Mouse (Mus musculus): Measurements from ENCODE around the gene Syap1.
"Not testable (repeated sequence)": the region's sequence is repeated elsewhere in the genome, so short reads cannot be mapped to it uniquely, and the experiment has no call there.

Syap1 gene

DNA sequence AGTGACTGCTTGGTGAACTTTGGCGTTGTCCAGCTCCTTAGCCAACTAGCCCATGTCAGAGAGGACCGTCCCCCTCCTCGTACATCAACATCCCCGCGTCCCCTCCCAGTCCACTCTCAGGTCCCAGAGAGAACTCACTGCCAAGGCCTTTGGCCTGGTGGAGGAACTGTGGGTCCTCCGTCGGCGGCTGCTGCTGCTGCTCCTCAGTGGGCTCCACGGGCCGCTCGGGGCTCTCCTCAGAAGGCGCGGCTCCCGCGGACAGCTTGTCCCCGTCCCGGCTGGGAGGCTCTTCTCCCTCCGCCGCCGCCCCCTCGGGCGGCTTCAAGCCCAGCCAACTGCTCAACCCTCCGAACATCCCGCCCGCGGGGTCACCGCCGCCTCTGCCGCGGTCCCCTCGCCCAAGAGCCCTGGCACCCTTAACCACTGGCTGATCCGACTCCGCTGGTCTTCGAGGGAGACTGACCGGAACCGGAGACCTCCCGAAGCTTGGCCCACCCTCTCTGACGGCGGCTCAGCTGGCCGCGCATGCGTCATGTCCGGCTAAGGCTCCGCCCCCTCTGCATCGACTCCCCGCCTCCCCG, at the start of gene Syap1:
Gene Syap1, minus strand, starts transcription at position 517 of the 581 bp plus-strand sequence.
- DNase-seq = peak; percentile 98

DNA sequence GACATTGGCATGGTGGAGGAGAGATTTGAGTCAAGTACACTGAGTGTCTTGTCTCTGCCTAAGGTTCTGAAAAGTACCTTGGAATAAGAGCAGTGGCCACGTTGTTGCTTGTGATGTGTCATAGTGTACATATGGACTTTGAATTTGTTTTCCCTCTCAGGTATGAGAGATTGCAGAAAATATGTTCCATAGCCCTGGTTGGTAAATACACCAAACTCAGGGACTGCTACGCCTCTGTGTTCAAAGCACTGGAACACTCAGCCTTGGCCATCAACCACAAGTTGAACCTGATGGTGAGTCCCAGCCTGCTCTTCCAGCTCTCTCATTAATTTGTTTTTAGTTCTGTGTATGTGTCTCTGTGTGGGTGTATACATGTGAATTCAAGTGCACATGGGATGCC, 43.2 kb upstream of the Syap1 start:
- peak; percentile 8 for DNase-seq

DNA sequence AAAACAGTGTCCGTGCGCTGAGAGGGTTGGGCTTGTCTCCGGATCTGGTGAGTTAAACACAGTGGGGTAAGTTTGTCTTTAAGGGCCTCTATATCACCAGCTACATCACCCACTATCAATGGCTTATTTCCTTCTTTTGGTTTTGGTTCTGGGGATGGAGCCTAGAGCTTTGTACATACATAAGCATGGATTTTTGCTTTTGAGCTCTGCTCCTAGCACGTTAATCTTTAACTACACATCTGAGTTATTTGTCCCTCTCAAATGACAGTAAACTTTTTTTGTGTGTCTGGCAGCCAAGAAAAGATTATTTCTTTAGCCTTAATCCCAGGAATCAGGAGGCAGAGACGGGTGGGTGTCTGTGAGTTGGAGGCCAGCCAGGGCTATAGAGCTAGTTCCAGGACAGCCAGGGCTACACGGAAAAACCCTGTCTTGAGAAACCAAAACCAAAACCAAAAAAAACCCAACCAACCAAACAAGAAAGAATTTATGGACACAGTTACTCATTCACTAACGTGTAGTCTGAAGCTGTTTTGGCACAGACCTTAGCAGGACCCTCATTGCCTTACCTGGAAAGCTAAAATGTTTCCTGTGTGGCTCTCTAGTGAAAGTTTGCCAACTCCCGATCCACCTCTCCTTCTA, 33.4 kb upstream of the Syap1 start:
- DNase-seq = no peak

DNA sequence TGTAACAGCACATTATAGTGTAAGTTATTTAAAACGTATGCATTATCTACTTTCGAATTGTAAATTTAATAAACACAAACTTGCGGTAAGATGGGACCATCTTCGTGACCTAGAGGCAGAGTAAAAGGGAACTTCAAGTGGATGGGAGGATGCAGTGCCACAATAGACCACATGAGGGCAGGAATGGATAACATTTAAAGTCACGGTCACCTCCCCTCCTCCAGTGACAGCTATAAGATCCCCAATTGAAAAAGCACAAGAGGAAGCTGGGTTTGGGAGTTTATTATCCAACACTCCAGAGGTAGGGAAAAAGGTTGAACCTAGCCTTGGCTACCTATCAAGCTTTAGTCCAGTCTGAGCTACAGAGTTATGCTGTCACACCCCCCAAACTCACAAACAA, 27.4 kb upstream of the Syap1 start:
- DNase-seq = peak; percentile 48

DNA sequence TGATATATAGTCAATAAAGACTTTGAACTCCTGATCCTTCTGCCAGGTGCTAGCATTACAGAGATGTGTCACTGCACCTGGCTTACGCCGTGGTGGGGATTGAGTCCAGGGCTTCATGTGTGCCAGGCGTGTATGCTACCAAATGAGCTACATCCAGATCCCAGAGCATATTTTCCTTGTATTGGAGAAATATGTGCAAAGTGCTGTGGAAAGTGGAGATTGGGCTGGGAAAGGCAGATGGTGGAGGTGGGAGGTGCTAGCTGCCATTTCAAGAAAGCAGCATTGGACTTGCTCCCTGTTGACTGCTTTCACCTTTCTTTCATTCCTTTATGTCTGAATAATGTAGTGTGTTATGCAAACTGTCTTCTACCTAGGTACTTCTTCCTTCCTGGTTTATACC, 25.4 kb upstream of the Syap1 start:
- DNase-seq = no peak

DNA sequence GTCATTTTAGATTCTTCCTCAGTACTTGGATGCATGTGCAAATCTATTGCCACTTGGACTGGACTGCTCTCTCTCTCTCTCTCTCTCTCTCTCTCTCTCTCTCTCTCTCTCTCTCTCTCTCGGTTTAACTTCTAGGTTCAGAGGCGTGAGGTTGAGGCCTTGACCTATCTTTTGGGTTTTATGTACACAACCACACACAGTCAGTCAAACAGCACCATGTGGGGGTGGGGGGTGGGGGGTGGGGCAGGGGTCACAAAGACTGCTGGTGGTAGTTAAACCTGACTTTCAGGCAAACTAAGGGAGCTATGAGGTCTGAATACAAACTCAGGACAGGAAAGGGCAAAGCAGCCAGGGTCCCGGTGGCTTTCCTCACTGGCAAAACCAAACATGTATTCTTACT, 19.3 kb upstream of the Syap1 start:
- DNase-seq = no peak

DNA sequence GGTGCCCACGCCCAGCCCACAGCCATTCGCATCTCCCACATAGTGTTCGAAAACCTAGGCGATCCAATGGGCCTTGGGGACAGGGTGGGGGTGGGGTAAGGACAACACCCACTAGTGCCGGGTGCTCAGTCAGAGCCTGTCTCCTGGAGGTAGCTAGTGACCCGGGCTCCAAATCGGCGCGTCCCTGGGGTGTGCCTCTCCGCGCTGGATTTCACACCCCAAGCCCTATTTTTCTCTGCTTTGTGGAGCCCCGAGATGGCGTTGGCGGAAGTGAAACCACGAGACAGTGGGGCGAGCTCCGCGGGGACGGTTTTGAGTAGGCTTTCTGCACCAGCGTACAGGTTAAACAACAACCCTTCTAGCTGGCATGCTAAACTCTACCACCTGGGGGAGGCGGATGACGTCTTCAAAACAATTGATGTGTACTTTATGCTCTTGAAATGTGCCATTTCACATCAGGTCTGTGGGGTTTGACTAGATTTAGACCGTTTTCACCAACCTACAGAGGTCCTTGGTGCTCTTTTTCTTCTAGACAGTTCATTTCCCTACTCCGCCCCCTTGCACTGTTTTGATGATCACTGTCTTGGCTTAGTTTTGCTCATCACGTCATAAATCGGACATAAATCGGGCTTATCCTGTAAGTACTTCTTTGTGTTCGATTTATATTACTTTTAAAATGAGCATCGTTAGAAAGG, 13.9 kb upstream of the Syap1 start:
- DNase-seq = peak; percentile 93

DNA sequence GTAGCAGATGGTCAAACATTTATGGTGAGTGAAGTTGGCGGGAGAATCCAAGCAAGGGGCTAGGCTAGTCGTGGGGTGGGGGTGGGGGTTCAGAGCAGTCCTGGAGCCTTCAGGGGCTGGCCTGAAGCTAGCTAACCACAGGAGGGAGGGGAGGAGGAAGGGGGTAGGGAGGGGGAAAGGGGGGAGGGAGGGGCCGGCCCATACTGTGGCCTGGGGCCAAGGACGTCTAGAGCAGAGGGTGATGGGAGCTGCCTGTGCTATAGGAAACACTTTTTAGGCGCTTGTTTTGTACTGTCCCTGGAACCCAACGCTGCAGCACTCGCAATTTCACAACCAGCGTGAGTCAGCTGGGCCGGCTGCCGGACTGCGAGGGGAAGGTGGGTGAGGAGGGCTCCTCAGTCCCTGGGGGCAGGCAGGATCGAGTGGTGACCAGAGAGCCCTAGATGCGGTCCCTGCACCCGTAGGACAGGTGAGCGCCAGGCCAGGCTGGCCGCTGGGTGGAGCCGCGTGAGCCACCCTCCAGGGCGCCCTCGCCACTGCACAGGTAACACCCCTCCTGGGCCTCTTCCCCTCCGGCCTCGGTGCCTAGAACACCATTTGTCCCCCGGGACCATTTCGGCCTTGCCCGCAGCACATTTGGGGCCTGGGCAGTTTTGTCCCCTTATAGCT, 13.3 kb upstream of the Syap1 start:
- peak; percentile 96 for DNase-seq

DNA sequence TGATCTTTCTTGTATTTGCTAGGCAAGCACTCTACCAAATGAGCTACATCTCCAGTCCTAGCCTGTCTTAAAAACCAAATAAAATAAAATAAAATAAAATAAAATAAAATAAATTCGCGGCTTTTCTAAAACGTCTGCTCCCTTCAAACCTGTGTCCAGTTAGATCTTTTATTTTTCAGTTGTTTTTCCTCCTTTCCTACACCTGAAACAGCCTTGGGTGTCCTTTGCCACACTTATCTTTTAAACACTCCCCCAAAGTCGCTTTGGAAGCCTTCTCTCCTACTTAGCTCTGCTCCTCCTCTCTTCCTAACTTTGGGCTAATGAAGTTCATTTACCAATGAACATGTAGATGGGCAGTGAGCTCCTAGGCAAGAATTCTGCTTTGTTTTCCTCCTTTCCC, 12.7 kb upstream of the Syap1 start, which contains the start of gene Ctps2:
Gene Ctps2, plus strand, starts transcription at position 301 of the 400 bp plus-strand sequence.
- no peak for DNase-seq

DNA sequence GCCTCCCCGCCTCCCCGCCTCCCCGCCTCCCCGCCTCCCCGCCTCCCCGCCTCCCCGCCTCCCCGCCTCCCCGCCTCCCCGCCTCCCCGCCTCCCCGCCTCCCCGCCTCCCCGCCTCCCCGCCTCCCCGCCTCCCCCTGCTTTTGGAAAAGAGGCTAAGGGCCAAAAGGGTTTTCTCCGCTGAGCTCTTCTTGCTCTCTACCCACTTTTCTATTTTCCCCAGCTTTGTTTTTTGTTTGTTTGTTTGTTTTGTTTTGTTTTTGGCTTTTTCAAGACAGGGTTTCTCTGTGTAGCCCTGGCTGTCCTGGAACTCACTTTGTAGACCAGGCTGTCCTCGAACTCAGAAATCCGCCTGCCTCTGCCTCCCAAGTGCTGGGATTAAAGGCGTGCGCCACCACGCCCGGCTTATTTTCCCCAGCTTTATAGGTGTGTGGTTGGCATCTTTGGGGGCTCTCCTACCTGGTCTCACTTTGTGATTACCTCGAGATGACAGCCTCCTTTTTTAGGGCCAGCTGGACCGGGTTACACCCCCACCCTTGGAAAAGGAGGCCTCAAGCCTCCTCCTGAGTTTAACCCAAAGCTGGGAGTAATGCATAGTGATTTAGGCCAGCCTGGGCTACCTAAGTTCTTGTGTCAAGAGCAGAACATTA, 452 bp upstream of the Syap1 start:
- peak; percentile 92 for DNase-seq

DNA sequence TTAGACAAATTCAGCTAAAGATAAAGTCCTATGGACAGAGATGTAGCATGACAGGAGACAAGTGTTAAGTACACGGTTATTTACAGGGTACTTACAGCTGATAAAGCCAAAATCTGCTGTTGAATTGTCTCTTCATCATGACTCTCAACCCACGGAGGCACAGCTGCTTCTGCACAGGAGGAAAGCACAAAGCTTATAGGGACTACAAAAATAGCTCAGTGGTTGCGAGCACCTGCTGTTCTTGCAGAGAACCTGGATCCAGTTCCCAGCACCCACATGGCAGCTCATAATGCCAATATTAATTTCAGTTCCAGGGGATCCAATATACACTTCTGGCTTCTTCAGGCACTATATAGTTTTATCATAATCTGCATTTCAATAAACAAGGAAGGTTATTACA, 10.0 kb downstream of the Syap1 start:
- DNase-seq = no peak

DNA sequence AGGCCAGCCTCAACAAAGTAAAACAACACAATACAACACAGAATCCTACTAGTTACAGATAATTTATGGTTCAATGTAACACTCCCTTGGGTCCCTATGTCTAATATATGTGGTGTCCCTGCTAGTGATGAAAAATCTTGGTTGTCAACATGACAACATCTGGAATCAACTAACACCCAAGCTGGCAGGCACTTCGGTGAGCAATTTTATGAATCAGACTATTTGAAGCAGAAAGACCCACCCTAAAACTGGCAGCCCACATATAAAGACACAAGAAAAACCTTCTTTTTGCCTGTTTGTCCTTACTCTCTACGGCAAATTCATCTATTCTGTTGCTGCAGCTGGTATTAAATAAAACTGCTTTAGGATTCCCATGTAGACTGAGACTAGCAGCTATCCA, 14.5 kb downstream of the Syap1 start:
- no peak for DNase-seq

DNA sequence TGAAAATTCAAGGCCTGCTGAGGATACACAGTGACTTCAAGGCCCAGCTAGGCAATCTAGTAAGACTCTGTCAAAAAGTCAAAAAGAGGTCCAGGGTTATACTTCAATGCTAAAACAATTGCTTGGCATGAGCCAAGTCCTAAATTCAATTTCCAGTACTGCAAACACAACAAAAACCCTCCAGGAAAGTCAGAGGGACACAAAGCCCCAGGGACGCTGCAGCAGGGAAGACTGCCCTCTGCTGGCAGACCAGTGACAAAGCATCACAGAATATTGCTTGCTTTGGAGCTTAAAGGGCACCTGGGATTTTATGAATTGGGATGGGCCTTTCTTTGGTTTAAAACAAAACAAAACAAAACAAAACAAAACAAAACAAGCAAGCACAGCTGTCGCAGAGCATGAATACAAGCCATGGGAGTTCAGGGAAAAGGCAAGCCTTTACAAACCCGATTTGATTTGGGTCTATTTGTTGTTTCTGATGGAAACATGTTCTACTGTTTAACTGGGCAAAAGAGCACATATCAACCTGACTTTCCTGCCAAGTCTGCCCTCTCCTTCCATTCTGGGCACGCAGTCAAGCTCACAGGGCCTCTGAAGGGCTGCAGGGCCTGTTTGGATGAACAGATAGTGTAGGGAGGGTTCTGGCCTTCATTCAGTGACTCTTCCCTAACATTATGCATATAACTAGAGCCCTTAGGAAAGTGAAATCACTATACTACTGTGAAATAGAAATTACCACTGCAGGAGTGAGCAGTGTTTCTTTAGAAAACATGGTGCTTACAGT, 16.3 kb downstream of the Syap1 start:
- peak; percentile 90 for DNase-seq

DNA sequence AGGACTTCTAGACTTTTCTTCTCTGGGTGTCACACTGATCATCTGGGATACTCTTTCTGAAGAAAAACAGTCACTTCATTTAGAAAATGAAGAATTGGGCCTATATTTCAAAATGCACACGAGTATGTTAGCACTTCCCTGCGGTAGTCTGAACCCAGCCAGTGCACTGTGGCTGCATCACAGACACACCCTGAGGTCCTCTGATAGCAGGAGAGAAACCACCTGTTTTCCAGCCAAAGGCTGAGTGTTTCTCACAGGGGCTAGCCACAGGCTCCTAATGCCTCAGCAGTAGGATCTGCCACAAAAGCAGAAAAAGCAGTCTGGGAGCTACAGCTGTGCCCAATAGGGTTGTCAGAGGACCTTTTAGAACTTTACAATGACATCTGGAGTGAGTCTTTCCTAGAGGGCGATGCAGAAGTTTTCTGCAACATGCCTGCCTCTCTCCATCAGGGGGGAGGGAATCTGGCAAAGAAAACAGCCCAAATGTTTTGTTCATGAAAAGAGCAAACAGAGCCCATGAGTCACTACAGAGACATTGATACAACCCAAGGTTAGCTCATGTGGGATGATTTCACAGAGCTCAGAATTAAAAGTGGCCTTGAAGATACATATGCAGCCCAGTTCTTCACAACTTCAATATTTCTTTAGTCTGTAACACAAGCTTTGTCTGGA, 19.8 kb downstream of the Syap1 start:
- peak; percentile 87 for DNase-seq

DNA sequence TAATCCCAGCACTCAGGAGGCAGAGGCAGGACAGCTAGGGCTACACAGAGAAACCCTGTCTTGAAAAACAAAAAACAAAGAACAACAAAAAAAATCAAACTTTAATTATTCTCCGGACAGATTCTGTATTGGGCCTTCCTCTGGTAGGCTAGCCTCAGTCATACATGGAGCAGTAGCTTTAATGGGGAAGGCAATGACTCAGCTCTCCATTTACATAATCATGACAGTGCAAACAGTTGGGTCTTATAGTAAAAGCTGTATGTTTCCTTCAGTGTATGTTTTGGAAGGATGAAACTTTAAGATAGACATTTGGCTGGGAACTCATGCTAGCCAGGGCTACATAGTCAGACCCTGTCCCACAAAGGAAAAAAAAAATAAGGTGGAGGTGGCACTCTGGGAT, 39.6 kb downstream of the Syap1 start:
- DNase-seq = no peak

DNA sequence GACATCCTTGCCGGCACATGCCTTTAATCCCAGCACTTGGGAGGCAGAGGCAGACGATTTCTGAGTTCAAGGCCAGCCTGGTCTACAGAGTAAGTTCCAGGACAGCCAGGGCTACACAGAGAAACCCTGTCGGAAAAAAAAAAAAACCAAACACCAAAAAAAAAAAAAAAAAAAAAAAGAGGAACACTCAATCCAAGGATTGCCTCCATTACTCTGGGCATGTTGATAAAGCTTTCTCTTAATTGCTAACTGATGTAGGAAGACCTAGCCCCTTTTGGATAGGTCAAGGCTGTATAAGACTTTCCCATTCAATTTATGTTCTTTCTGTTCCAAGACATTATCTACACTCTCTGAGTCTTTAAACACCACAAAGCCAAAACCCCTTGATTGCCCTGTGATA, 42.7 kb downstream of the Syap1 start:
- DNase-seq = no peak

DNA sequence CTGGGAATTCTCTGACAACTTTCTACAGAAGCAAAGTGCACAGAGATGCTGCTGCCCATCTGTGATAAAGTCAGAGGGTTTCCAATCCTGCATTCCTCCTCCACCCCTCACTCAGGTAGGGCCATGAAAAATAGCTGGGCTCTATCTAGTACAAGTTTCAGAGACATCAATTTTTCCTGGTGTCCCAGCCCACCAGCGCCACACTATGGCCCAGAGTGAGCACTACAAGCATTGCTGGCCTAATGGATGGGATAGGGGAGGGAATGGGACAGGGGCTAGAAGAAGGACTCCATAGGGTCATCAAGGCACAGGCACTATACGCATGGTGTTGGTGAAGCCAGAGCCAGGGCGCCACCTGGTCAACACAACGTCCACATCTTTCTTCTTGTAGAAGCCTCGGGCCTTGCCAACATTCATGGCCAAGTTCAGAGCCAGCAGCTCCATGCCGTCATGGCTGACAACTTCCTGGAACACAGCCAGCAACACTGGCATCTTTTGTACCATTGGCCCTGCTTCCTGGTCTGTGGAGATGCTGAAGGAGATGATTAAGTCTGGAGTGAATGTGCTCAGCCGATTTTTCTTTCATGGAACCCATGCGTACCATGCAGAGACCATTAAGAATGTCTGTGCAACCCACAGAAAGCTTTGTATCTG, 43.7 kb downstream of the Syap1 start:
- no peak for DNase-seq

DNA sequence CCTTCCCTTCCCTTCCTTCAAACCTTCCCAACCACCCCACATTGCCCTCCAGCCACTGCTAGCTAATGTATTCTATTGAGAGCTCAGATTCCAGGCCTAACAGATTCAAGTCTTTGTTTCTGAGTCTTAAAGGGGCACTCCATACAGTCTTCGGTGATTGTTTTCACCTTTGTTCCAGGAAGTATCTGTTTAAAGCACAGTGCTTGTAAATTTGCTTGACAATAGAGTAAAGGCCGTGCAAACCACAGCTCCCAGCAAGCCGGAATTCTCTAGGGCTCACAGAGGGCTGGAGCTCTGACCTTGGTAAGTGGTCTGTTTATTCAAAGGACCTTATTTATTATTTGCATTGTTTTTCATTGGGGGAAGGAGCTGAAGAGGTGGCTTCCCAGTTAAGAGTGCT, 56.1 kb downstream of the Syap1 start:
- no peak for DNase-seq

DNA sequence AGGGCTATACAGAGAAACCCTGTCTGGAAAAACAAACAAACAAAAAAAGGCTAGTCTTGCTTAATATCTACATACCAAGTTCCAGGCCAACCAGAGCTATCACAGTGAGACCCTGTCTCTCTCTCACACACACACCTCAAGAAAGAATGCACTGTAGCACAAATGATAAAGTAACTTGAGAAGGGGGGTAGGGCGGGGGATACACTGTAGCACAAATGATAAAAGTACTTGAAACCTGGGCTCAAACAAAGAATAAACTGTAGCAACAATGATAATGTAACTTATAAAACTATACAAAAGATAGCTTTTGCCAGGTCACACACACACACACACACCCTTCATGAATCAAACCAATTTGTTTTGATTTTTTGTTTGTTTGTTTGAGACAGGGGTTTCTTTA, 56.7 kb downstream of the Syap1 start:
- no peak for DNase-seq

DNA sequence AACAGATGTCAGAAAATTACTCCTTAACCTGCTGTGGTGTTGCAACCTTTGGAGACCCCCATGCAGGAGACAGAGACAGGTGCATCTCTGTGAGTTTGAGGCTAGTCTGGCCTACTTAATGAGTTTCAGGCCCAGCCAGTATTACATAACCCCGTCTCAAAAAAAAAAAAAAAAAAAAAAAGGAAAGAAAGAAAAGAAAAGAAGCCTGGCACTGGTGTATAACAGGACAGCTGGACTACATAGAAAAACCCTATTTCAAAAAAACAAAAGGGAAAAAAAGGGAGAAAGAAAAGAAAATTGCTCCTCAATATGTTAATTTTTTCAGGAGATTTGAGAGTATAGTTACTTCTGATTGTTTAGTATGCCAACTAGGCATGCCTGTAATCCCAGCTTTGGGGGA, 57.2 kb downstream of the Syap1 start:
- no peak for DNase-seq

DNA sequence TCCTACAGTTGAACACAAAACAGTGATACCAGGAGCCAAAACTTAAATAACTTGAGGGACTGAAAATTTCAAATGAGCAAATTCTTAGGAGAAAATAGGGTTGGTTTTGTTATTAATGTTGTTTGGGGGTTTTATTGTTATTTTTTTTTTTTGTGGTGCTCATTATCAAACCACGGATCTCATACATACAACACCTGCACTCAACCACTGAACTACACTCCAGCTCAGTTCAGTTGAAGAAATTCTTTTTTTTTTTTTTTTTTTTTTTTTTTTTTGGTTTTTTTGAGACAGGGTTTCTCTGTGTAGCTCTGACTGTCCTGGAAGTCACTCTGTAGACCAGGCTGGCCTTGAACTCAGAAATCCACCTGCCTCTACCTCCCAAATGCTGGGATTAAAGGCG, 57.9 kb downstream of the Syap1 start:
- not testable (repeated sequence) for DNase-seq

Measured in heart, adult 11 months (tissue).